Mouse (Mus musculus) stomach, postnatal 0 days (tissue): ENCODE results near the gene B4galt7.

Experiments
- CTCF ChIP-seq: IDR thresholded peaks from 2 replicates; pipeline ENCODE4 v1.5.1; 2016; ENCODE audit warnings: antibody characterized with exemption, low read depth, mild to moderate bottlenecking, moderate library complexity
- EP300 ChIP-seq: optimal IDR thresholded peaks from 2 replicates; pipeline ENCODE3; 2016; ENCODE audit warnings: antibody characterized with exemption

- peak; percentile 64 for TF ChIP-seq CTCF
- no peak for TF ChIP-seq EP300
Observed at GRCm38 (mm10) chr13:55644525-55644924, 44.8 kb downstream of the B4galt7 start.
